Mouse (Mus musculus): ENCODE data around the gene Pgm2. TPM values are rescaled to one million over a fixed set of nuclear protein-coding genes. Genes with fewer than 3 reads are reported as not detected.

Pgm2 gene
- polyA plus RNA-seq, 1 experiment from 2014 or later, result 22.8 TPM

Small RNA genes lying within 50 kb of the gene (microRNA-seq; reads per million reads assigned to microRNA genes)
- gene Gm22395 (not detected), gene Gm23967 (not detected)

Other genes with a start within 250 kb of the Pgm2 start
- gene Rell1, start 124.1 kb upstream of the Pgm2 start, polyA plus RNA-seq (2014; fragmentation: Nextera tagmentation; extraction: Ambion mirVana), result 8.4 and 10.0 TPM in 2 replicates
- 18.6 and 21.0 TPM in 2 replicates for gene Tbc1d1, start 63.4 kb downstream of the Pgm2 start, polyA plus RNA-seq (2014; fragmentation: Nextera tagmentation; extraction: Ambion mirVana)

Measured in midbrain, embryonic 11.5 days (tissue).